Comparison of ENCODE assay signal across 9 mouse cellular contexts in the genomic region with DNA sequence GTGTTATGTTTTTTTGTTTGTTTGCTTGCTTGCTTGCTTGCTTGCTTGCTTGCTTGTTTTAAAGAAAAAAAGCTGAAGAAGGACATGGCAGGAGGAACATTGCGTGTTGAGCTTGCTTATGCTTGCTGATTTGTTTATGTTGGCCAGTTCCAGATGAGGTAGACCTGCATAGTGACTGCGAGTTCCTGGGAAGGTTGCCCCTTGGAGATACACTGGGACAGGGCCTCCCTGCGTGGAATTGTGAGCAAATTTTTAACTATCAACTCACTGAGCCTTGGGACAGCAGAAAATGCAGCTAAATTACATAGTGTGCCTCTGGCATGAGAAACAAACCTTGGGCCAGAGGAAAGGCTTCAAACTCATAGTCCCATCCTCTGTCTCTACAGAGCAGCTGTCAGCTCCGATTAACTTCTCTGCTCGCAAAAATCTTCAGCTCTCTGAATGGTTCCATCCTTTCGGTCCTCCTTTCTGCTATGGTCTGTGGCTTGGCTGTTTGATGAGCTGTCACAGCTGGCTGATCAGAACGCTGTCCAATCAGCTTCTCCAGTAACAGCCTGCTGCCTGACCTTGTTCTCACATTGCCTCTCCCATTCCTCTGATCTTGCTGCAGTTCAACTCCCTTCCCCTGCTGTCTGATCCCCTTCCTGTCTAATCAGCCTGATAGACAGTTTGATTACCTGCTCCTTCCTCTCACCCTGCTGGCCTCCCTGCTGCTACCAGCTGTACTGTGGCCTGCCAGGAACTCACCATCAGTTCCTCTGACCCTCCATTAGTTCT.
DNase-seq lines count a peak whose midpoint lies in the region; ATAC-seq and TF ChIP-seq lines count a peak whose summit lies in the region.
"Had no signal": no experiment of that assay in that cellular context is flagged by ENCODE, and none has a peak within 500 bp of the region (broad histone marks: within the 10 kb centered on the region; RNA-seq: fewer than 3 reads in every experiment).

No protein-coding gene starts in this region.

- no peak overlapping the region for H3K4me3 ChIP-seq in forebrain, embryonic 12.5 days (replicated peaks)
- no peak overlapping the region for H3K4me3 ChIP-seq in limb, embryonic 14.5 days (replicated peaks; ENCODE audit: low read length)
- no peak overlapping the region for H3K4me3 ChIP-seq in neural tube, embryonic 15.5 days (replicated peaks)

- no peaks in the 10 kb centered on the region for H3K36me3 ChIP-seq in forebrain, embryonic 12.5 days (replicated peaks)
- no peaks in the 10 kb centered on the region for H3K36me3 ChIP-seq in limb, embryonic 14.5 days (ENCODE audit: control insufficient read depth, insufficient read depth, low read length)
- H3K36me3 ChIP-seq in neural tube, embryonic 15.5 days, result no peaks in the 10 kb centered on the region

- H3K27me3 ChIP-seq in forebrain, embryonic 12.5 days, result no peaks in the 10 kb centered on the region
- no peaks in the 10 kb centered on the region for H3K27me3 ChIP-seq in limb, embryonic 14.5 days (ENCODE audit: control insufficient read depth, insufficient read depth, low read length)
- no peaks in the 10 kb centered on the region for H3K27me3 ChIP-seq in neural tube, embryonic 15.5 days (replicated peaks)

- H3K9ac ChIP-seq in forebrain, embryonic 12.5 days, result no peak overlapping the region
- 0 out of 2 replicates have a peak overlapping the region, but pooled peaks have one; percentile 28 for H3K9ac ChIP-seq in limb, embryonic 14.5 days (ENCODE audit: low read depth, low read length, severe bottlenecking)
- no peak overlapping the region for H3K9ac ChIP-seq in neural tube, embryonic 15.5 days (replicated peaks)

- H3K9me3 ChIP-seq in forebrain, embryonic 12.5 days, result no peaks in the 10 kb centered on the region
- H3K9me3 ChIP-seq in limb, embryonic 14.5 days (ENCODE audit: control insufficient read depth, low read length), result no peaks in the 10 kb centered on the region
- H3K9me3 ChIP-seq in neural tube, embryonic 15.5 days (replicated peaks), result no peaks in the 10 kb centered on the region

- H3K4me1 ChIP-seq in forebrain, embryonic 12.5 days, result peaks cover 14% of the 10 kb centered on the region
- H3K4me1 ChIP-seq in limb, embryonic 14.5 days (ENCODE audit: control insufficient read depth, insufficient read depth, low read length), result no peaks in the 10 kb centered on the region
- H3K4me1 ChIP-seq in neural tube, embryonic 15.5 days, result peaks cover 4% of the 10 kb centered on the region; the same call in 1 of the 2 replicates

- ATAC-seq in forebrain, embryonic 12.5 days (ENCODE audit: low FRiP score), result peak; percentile 82
- peak; percentile 89 for ATAC-seq in limb, embryonic 14.5 days (ENCODE audit: low FRiP score, low read depth)
- peak; percentile 45 for ATAC-seq in neural tube, embryonic 15.5 days (ENCODE audit: low FRiP score)

- no peak for TF ChIP-seq POLR2A in limb, embryonic 14.5 days (IDR thresholded peaks at IDR 0.05; ENCODE audit: borderline replicate concordance, extremely low read depth, insufficient read depth, insufficient read length)

- H3K4me2 ChIP-seq in forebrain, embryonic 12.5 days, result no peak overlapping the region
- no peak overlapping the region for H3K4me2 ChIP-seq in limb, embryonic 14.5 days (replicated peaks; ENCODE audit: low read depth, low read length, severe bottlenecking)
- H3K4me2 ChIP-seq in neural tube, embryonic 15.5 days, result no peak overlapping the region

- intact Hi-C loops in left cerebral cortex, postnatal 4 days (cut with DNase I), result no loop called here
- intact Hi-C loops in left cerebral cortex, postnatal 36 days (cut with DNase I), result no loop called here

- peak; percentile 45 for DNase-seq in left cerebral cortex, postnatal 4 days
- DNase-seq in left cerebral cortex, postnatal 36 days (ENCODE audit: low spot score in 2 of 2), result no peak
- DNase-seq in limb, embryonic 14.5 days (ENCODE audit: low spot score), result peak; percentile 32
- DNase-seq in adrenal gland, postnatal 4 days (ENCODE audit: low spot score in 2 of 2), result no peak
- no peak for DNase-seq in right cerebral cortex, adult 2 months (ENCODE audit: low spot score in 2 of 2)
- no peak for DNase-seq in layer of hippocampus, postnatal 36 days

- 37% methylated on average over 7 of the region's 7 CpGs for WGBS in forebrain, embryonic 12.5 days
- 16% methylated on average over 7 of the region's 7 CpGs for WGBS in limb, embryonic 14.5 days
- 36% methylated on average over 7 of the region's 7 CpGs for WGBS in neural tube, embryonic 15.5 days

- peak overlapping the region; percentile 47; the same call in 1 of the 2 replicates for H3K27ac ChIP-seq in forebrain, embryonic 12.5 days
- H3K27ac ChIP-seq in limb, embryonic 14.5 days (replicated peaks; ENCODE audit: low read depth, low read length), result no peak overlapping the region
- no peak overlapping the region for H3K27ac ChIP-seq in neural tube, embryonic 15.5 days (replicated peaks)
- H3K27ac ChIP-seq: macrophage had no signal

Comparison
In these comparisons a context has a peak if more than half of its experiments do, and no peak if none do; other contexts are left out.
1. DNase-seq: peak in left cerebral cortex, postnatal 4 days (single experiment) and limb, embryonic 14.5 days (single experiment); none in left cerebral cortex, postnatal 36 days (0 of 2), adrenal gland, postnatal 4 days (0 of 2), right cerebral cortex, adult 2 months (0 of 2) and layer of hippocampus, postnatal 36 days (0 of 2).
2. Peak in every context shown above with its lines, with median percentiles within 50 percentile points of each other: ATAC-seq.